Mouse (Mus musculus): Measurements from ENCODE around the gene Smyd2. TPM values are rescaled to one million over a fixed set of nuclear protein-coding genes. Genes with fewer than 3 reads are reported as not detected.
A peak's percentile ranks its signal among the peaks of the same experiment; 100 is the strongest.

The Smyd2 gene
- total and polyA plus RNA-seq, 3 experiments: 140 to 146 TPM; not detected in 1

DNA sequence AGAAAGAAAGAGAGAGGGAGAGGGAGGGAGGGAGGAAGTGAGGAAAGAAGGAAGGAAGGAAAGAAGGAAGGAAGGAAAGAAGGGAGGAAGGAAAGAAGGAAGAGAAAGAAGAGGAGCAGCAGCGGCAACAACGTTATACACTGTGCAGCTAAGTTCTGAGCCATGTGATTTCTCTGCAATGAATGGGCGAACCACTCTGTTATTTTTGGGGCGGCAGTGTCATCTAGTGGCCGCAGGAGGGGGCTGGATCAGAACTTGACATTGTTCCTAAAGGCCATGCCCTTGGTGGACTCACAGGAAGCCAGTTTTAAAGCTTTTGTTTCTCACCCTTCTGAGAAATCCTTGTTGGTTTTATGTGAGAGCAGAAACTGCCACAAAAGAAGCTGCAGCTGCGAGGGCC lies 5.5 kb upstream of the Smyd2 start:
- H3K9ac ChIP-seq (ENCODE audit: control insufficient read depth, low read depth, low read length, poor library complexity, severe bottlenecking): peak overlapping the region; percentile 24
- H3K4me1 ChIP-seq (ENCODE audit: control insufficient read depth in 1 of 2, insufficient read depth in 2 of 2, low read length in 2 of 2): peaks cover 0 to 4% of the 10 kb centered on the region in 2 experiments; a peak in 1 of 4 replicates
- no peak overlapping the region for H3K27ac ChIP-seq (ENCODE audit: control insufficient read depth, low read depth, low read length)
- H3K4me3 ChIP-seq (ENCODE audit: control insufficient read depth in 1 of 2, insufficient read depth in 1 of 2, low read depth in 2 of 2, low read length in 2 of 2): peak overlapping the region; percentile 34 to 37; a peak in 3 of 4 replicates
- peak; percentile 75 for DNase-seq (ENCODE audit: low read depth, low spot score)
- H3K36me3 ChIP-seq (ENCODE audit: control insufficient read depth in 1 of 2, insufficient read depth in 2 of 2, low read length in 2 of 2): peaks cover 0 to 4% of the 10 kb centered on the region in 2 experiments; a peak in 2 of 4 replicates
- no peaks in the 10 kb centered on the region for H3K9me3 ChIP-seq (replicated peaks; ENCODE audit: insufficient read depth, low read length)
- H3K27me3 ChIP-seq (ENCODE audit: control insufficient read depth in 1 of 2, insufficient read depth in 2 of 2, low read length in 2 of 2): no peaks in the 10 kb centered on the region
- H3K79me2 ChIP-seq (ENCODE audit: control insufficient read depth, insufficient read depth, low read length, poor library complexity): peaks cover 2% of the 10 kb centered on the region
- TF ChIP-seq UBTF (IDR thresholded peaks at IDR 0.05; ENCODE audit: borderline replicate concordance, insufficient read depth, low read depth, low read length) (no peak), ZKSCAN1 (IDR thresholded peaks at IDR 0.05; ENCODE audit: low read depth, low read length) (no peak), TCF12 (IDR thresholded peaks at IDR 0.05; ENCODE audit: low read depth, low read length) (no peak), MAX (IDR thresholded peaks at IDR 0.05; ENCODE audit: low read length) (peak; percentile 70), SIN3A (IDR thresholded peaks at IDR 0.05; ENCODE audit: low read length) (peak; percentile 49), USF2 (IDR thresholded peaks at IDR 0.05; ENCODE audit: borderline replicate concordance in 1 of 2, insufficient read depth in 1 of 2, low read depth in 1 of 2, low read length in 2 of 2) (no peak), BHLHE40 (IDR thresholded peaks at IDR 0.05; ENCODE audit: borderline replicate concordance, low read depth, low read length) (no peak), ETS1 (IDR thresholded peaks at IDR 0.05; ENCODE audit: low read depth, low read length) (no peak), CHD2 (IDR thresholded peaks at IDR 0.05; ENCODE audit: low read length) (no peak), KAT2A (conservative IDR thresholded peaks at IDR 0.05; ENCODE audit: low read depth, low read length) (no peak), RCOR1 (IDR thresholded peaks at IDR 0.05; ENCODE audit: low read depth, low read length) (no peak), ZNF384 (IDR thresholded peaks at IDR 0.05; ENCODE audit: low read depth, low read length) (no peak), MXI1 (IDR thresholded peaks at IDR 0.05; ENCODE audit: low read depth, low read length) (peak; percentile 72), GABPA (IDR thresholded peaks at IDR 0.05; ENCODE audit: low read depth, low read length) (no peak), RAD21 (IDR thresholded peaks at IDR 0.05; ENCODE audit: low read depth, low read length) (peak; percentile 81), POLR2AphosphoS5 (IDR thresholded peaks at IDR 0.05; ENCODE audit: borderline replicate concordance, low read depth, low read length) (no peak), GATA1 (IDR thresholded peaks at IDR 0.05; ENCODE audit: low read depth, low read length) (no peak), USF1 (IDR thresholded peaks at IDR 0.05; ENCODE audit: low read depth, low read length) (peak; percentile 67), SMC3 (IDR thresholded peaks at IDR 0.05; ENCODE audit: low read depth, low read length) (peak; percentile 72), MYC (IDR thresholded peaks at IDR 0.05; ENCODE audit: low read depth, low read length) (peak; percentile 65; the same call in 1 of the 2 replicates), JUND (IDR thresholded peaks at IDR 0.05; ENCODE audit: low read depth, low read length) (no peak), MAFK (IDR thresholded peaks at IDR 0.05; ENCODE audit: borderline replicate concordance, low read depth, low read length) (no peak), NELFE (IDR thresholded peaks at IDR 0.05; ENCODE audit: low read depth, low read length) (no peak), ELF1 (IDR thresholded peaks at IDR 0.05; ENCODE audit: low read depth, low read length) (no peak), MEF2A (IDR thresholded peaks at IDR 0.05; ENCODE audit: extremely low read depth, insufficient replicate concordance, low read depth, low read length, poor library complexity, severe bottlenecking) (no peak), NRF1 (IDR thresholded peaks at IDR 0.05; ENCODE audit: insufficient read depth, low read depth, low read length, poor library complexity, severe bottlenecking) (no peak), CTCF (IDR thresholded peaks at IDR 0.05 in 2 of 3, conservative IDR thresholded peaks at IDR 0.05 in 1 of 3; ENCODE audit: control insufficient read depth in 1 of 3, insufficient read depth in 1 of 3, low read depth in 2 of 3, low read length in 3 of 3, poor library complexity in 1 of 3, severe bottlenecking in 1 of 3) (peak; percentile 64 to 85 (median 82)), MAZ (IDR thresholded peaks at IDR 0.05; ENCODE audit: low read depth, low read length) (0 out of 2 replicates have a peak, but pooled peaks have one; percentile 36), MYB (IDR thresholded peaks at IDR 0.05; ENCODE audit: low read depth, low read length) (no peak), ZMIZ1 (IDR thresholded peaks at IDR 0.05; ENCODE audit: low read depth, low read length) (no peak), TBP (IDR thresholded peaks at IDR 0.05; ENCODE audit: low read depth, low read length) (no peak), HCFC1 (IDR thresholded peaks at IDR 0.05; ENCODE audit: low read depth, low read length) (no peak), CHD1 (IDR thresholded peaks at IDR 0.05; ENCODE audit: low read depth, low read length) (no peak), POLR2A (IDR thresholded peaks at IDR 0.05; ENCODE audit: control insufficient read depth in 1 of 2, insufficient read depth in 1 of 2, low read depth in 1 of 2, low read length in 2 of 2, poor library complexity in 1 of 2) (no peak), POLR2AphosphoS2 (IDR thresholded peaks at IDR 0.05; ENCODE audit: low read length) (no peak), TAL1 (IDR thresholded peaks at IDR 0.05; ENCODE audit: low read length) (no peak), ZC3H11A (IDR thresholded peaks at IDR 0.05; ENCODE audit: low read depth, low read length) (peak; percentile 61), E2F4 (IDR thresholded peaks at IDR 0.05; ENCODE audit: borderline replicate concordance, low read depth, low read length) (no peak)

All from MEL (cell line).